Mouse (Mus musculus) myocyte (in vitro differentiated cells): ENCODE measurements at regions not wholly inside any gene's neighbourhood (a gene's known extent, or its start where the extent isn't known, plus 50 kb on each side); places are given as distances from the start of the nearest gene placed in this dataset.

Source experiments
- MAX ChIP-seq: IDR thresholded peaks from one replicate; pipeline ENCODE4 v1.6.1; 2011; ENCODE audit warnings: low read depth, mild to moderate bottlenecking, control low read depth
- TCF3 ChIP-seq: IDR thresholded peaks from one replicate; pipeline ENCODE4 v1.6.1; 2011; ENCODE audit warnings: low read depth, control low read depth; ENCODE audit not compliant: insufficient read length

GRCm38 (mm10) chr9:14091099-14091930, 183.6 kb upstream of the Sesn3 start:
- no peak for TF ChIP-seq MAX
- no peak for TF ChIP-seq TCF3
